Mouse (Mus musculus) intestine, postnatal 0 days (tissue): ENCODE results near the gene Wdfy3. TPM values are rescaled to one million over a fixed set of nuclear protein-coding genes. Genes with fewer than 3 reads are reported as not detected.

Source experiments
- ATAC-seq: fragments of 200-750 bp; cut with Nextera tagmentation; 2 replicates; pipeline ENCODE4 v1.8.0; 2017; ENCODE audit warnings: mild to moderate bottlenecking, moderate TSS enrichment, moderate library complexity
- H3K27ac ChIP-seq: fragments of 300-500 bp; sonication (generic); 2 replicates; pipeline ENCODE4 v1.5.1; 2014; ENCODE audit warnings: mild to moderate bottlenecking, low read depth, low read length, moderate library complexity
- H3K27me3 ChIP-seq: fragments of 300-500 bp; sonication (generic); replicated peaks from 2 replicates; pipeline ENCODE4 v1.6.1; 2014; ENCODE audit warnings: low read length, mixed read lengths; ENCODE audit not compliant: control insufficient read depth, insufficient read depth
- H3K36me3 ChIP-seq: fragments of 300-500 bp; sonication (generic); 2 replicates; pipeline ENCODE4 v1.6.1; 2014; ENCODE audit warnings: mild to moderate bottlenecking, moderate library complexity; ENCODE audit not compliant: control insufficient read depth, insufficient read depth
- H3K4me1 ChIP-seq: fragments of 300-500 bp; sonication (generic); replicated peaks from 2 replicates; pipeline ENCODE4 v1.6.1; 2014; ENCODE audit warnings: antibody characterized with exemption, low read length, mixed read lengths; ENCODE audit not compliant: control insufficient read depth, insufficient read depth
- H3K4me2 ChIP-seq: fragments of 300-500 bp; sonication (generic); replicated peaks from 2 replicates; pipeline ENCODE4 v1.6.1; 2014; ENCODE audit warnings: low read depth, mild to moderate bottlenecking, moderate library complexity
- H3K4me3 ChIP-seq: fragments of 300-500 bp; sonication (generic); 2 replicates; pipeline ENCODE4 v1.5.1; 2014; ENCODE audit warnings: low read depth, low read length
- H3K9ac ChIP-seq: fragments of 300-500 bp; sonication (generic); 2 replicates; pipeline ENCODE4 v1.6.1; 2014; ENCODE audit warnings: mild to moderate bottlenecking, low read depth, low read length
- H3K9me3 ChIP-seq: fragments of 300-500 bp; sonication (generic); 2 replicates; pipeline ENCODE4 v1.6.1; 2016; ENCODE audit warnings: mixed run types; ENCODE audit not compliant: control insufficient read depth
- CTCF ChIP-seq: sonication (generic); IDR thresholded peaks from 2 replicates; pipeline ENCODE4 v1.5.1; 2016; ENCODE audit warnings: low read depth, mild to moderate bottlenecking, control low read depth, antibody characterized with exemption, moderate library complexity
- WGBS: fragments of 180-500 bp; shearing (Covaris S2); extraction: QIAGEN DNeasy Blood & Tissue Kit; methylation state at CpG from one replicate; pipeline ENCODE4 v1.1.7; 2014; 5-methylcytosine and 5-hydroxymethylcytosine counted together
- polyA plus RNA-seq: library from polyadenylated mRNA; unstranded; fragments of >200 nt; fragmentation: Nextera tagmentation; extraction: Ambion mirVana; gene quantifications from 2 replicates; pipeline ENCODE4 v1.2.1, GENCODE M21; 2015

Gene Wdfy3
- polyA plus RNA-seq, 1 experiment from 2014 or later = 7.0 TPM

- Histone ChIP-seq H3K36me3 (no peaks in the 10 kb centered on the region), H3K4me2 (no peak overlapping the region), H3K27ac (no peak overlapping the region), H3K27me3 (no peaks in the 10 kb centered on the region), H3K9ac (no peak overlapping the region), H3K4me1 (no peaks in the 10 kb centered on the region; the same call in 1 of the 2 replicates), H3K9me3 (no peaks in the 10 kb centered on the region), H3K4me3 (no peak overlapping the region)
- TF ChIP-seq CTCF = no peak
- no peak for ATAC-seq
- WGBS = 57% methylated on average over 5 of the region's 5 CpGs
Observed at GRCm38 (mm10) chr5:102061816-102062215, 7.9 kb downstream of the Wdfy3 start.

- no peak overlapping the region for H3K9ac ChIP-seq
- H3K4me1 ChIP-seq = 0 out of 2 replicates have a peak, but pooled peaks cover 3% of the 10 kb centered on the region
- no peaks in the 10 kb centered on the region for H3K27me3 ChIP-seq
- no peak overlapping the region for H3K27ac ChIP-seq
- no peaks in the 10 kb centered on the region for H3K9me3 ChIP-seq
- WGBS = 63% methylated on average over 7 of the region's 7 CpGs
- TF ChIP-seq CTCF = no peak
- ATAC-seq = no peak
- no peaks in the 10 kb centered on the region for H3K36me3 ChIP-seq
- no peak overlapping the region for H3K4me2 ChIP-seq
- no peak overlapping the region for H3K4me3 ChIP-seq
Observed at GRCm38 (mm10) chr5:102055946-102056345, 13.8 kb downstream of the Wdfy3 start.

GRCm38 (mm10) chr5:102055130-102055641 is 14.5 kb downstream of the Wdfy3 start:
- peak; percentile 57; the same call in 1 of the 2 replicates for ATAC-seq
- Histone ChIP-seq H3K4me1 (0 out of 2 replicates have a peak, but pooled peaks cover 3% of the 10 kb centered on the region), H3K9ac (no peak overlapping the region), H3K4me3 (no peak overlapping the region), H3K27me3 (no peaks in the 10 kb centered on the region), H3K9me3 (no peaks in the 10 kb centered on the region), H3K36me3 (no peaks in the 10 kb centered on the region), H3K4me2 (no peak overlapping the region), H3K27ac (peak overlapping the region; percentile 23; the same call in 1 of the 2 replicates)
- no peak for TF ChIP-seq CTCF
- 24% methylated on average over 3 of the region's 3 CpGs for WGBS

GRCm38 (mm10) chr5:102054511-102055093 is 15.1 kb downstream of the Wdfy3 start:
- 45% methylated on average over 11 of the region's 11 CpGs for WGBS
- no peak for TF ChIP-seq CTCF
- Histone ChIP-seq H3K9ac (no peak overlapping the region), H3K4me1 (0 out of 2 replicates have a peak, but pooled peaks cover 3% of the 10 kb centered on the region), H3K9me3 (no peaks in the 10 kb centered on the region), H3K4me2 (no peak overlapping the region), H3K27me3 (no peaks in the 10 kb centered on the region), H3K27ac (peak overlapping the region; percentile 23; the same call in 1 of the 2 replicates), H3K36me3 (no peaks in the 10 kb centered on the region), H3K4me3 (no peak overlapping the region)
- no peak for ATAC-seq

GRCm38 (mm10) chr5:102052906-102053305 is 16.8 kb downstream of the Wdfy3 start:
- Histone ChIP-seq H3K27ac (peak overlapping the region; percentile 51; the same call in 1 of the 2 replicates), H3K9me3 (no peaks in the 10 kb centered on the region), H3K4me1 (0 out of 2 replicates have a peak, but pooled peaks cover 3% of the 10 kb centered on the region), H3K4me2 (peak overlapping the region; percentile 40), H3K4me3 (no peak overlapping the region), H3K27me3 (no peaks in the 10 kb centered on the region), H3K36me3 (no peaks in the 10 kb centered on the region), H3K9ac (no peak overlapping the region)
- TF ChIP-seq CTCF = no peak
- ATAC-seq = no peak; the same call in 1 of the 2 replicates
- 58% methylated on average over 6 of the region's 6 CpGs for WGBS

GRCm38 (mm10) chr5:102052465-102052864 is 17.3 kb downstream of the Wdfy3 start:
- H3K9ac ChIP-seq = no peak overlapping the region
- no peak for ATAC-seq
- H3K4me1 ChIP-seq = 0 out of 2 replicates have a peak, but pooled peaks cover 3% of the 10 kb centered on the region
- peak overlapping the region; percentile 40 for H3K4me2 ChIP-seq
- no peaks in the 10 kb centered on the region for H3K9me3 ChIP-seq
- H3K4me3 ChIP-seq = no peak overlapping the region
- no peak for TF ChIP-seq CTCF
- WGBS = 89% methylated on average over 4 of the region's 4 CpGs
- no peaks in the 10 kb centered on the region for H3K27me3 ChIP-seq
- peak overlapping the region; percentile 51; the same call in 1 of the 2 replicates for H3K27ac ChIP-seq
- H3K36me3 ChIP-seq = no peaks in the 10 kb centered on the region
